Mouse (Mus musculus) CH12.LX (cell line): ENCODE data around the gene Gm21885. TPM values are rescaled to one million over a fixed set of nuclear protein-coding genes. Genes with fewer than 3 reads are reported as not detected.

Source experiments
- DNase-seq: peaks from one replicate; pipeline ENCODE4 v3.0.0-alpha.2; 2013; ENCODE audit errors: extremely low read depth
- H3K27ac ChIP-seq: 2 replicates; pipeline ENCODE4 v1.5.1; 2012; ENCODE audit warnings: low read depth, mild to moderate bottlenecking, control low read depth, moderate library complexity; ENCODE audit not compliant: insufficient read depth
- H3K27me3 ChIP-seq: replicated peaks from 2 replicates; pipeline ENCODE3; 2012; ENCODE audit warnings: inconsistent platforms
- H3K36me3 ChIP-seq, 2 experiments: replicated peaks in 1 of 2; 2 replicates each; pipeline versions ENCODE3 to v1.6.1; 2012; ENCODE audit warnings: inconsistent platforms in 1 of 2, low read length in 1 of 2, mild to moderate bottlenecking in 1 of 2, mixed read lengths in 1 of 2, moderate library complexity in 1 of 2; ENCODE audit not compliant: control insufficient read depth in 1 of 2, insufficient read depth in 1 of 2
- H3K4me1 ChIP-seq, 2 experiments: 2 replicates each; pipeline ENCODE4 v1.6.1; 2012; ENCODE audit warnings: inconsistent platforms in 1 of 2, moderate library complexity in 1 of 2; ENCODE audit not compliant: insufficient read depth in 2 of 2, control insufficient read depth in 1 of 2
- H3K4me2 ChIP-seq: 2 replicates; pipeline ENCODE4 v1.6.1; 2012; ENCODE audit warnings: low read depth, mild to moderate bottlenecking, control low read depth; ENCODE audit not compliant: poor library complexity, insufficient read depth, severe bottlenecking
- H3K4me3 ChIP-seq, 3 experiments: fragments of 150-350 bp in 1 of 3; sonication (generic) in 1 of 3; replicated peaks in 1 of 3; 2 replicates each; pipeline versions ENCODE3 to v1.5.1; 2011 to 2012; ENCODE audit warnings: low read depth in 2 of 3, low read length in 2 of 3, mild to moderate bottlenecking in 2 of 3, moderate library complexity in 2 of 3, control low read depth in 1 of 3, improper control_type of control experiment in 1 of 3, inconsistent platforms in 1 of 3, mixed read lengths in 1 of 3; ENCODE audit not compliant: poor library complexity in 1 of 3
- H3K79me2 ChIP-seq: replicated peaks from 2 replicates; pipeline ENCODE4 v1.6.1; 2012; ENCODE audit warnings: mild to moderate bottlenecking, moderate library complexity; ENCODE audit not compliant: control insufficient read depth, poor library complexity, insufficient read depth, severe bottlenecking; ENCODE audit errors: extremely low read depth
- H3K9ac ChIP-seq: 2 replicates; pipeline ENCODE4 v1.6.1; 2012; ENCODE audit warnings: low read depth, mild to moderate bottlenecking, control low read depth, moderate library complexity; ENCODE audit not compliant: insufficient read depth
- H3K9me3 ChIP-seq: replicated peaks from 2 replicates; pipeline ENCODE3; 2012; ENCODE audit warnings: low read length, inconsistent platforms, mixed read lengths
- BHLHE40 ChIP-seq: IDR thresholded peaks from 2 replicates; pipeline ENCODE4 v1.6.1; 2011; ENCODE audit warnings: mild to moderate bottlenecking, low read depth, low read length, improper control_type of control experiment
- CHD1 ChIP-seq: IDR thresholded peaks from 2 replicates; pipeline ENCODE4 v1.6.1; 2012; ENCODE audit warnings: low read depth, low read length, improper control_type of control experiment, inconsistent platforms
- CHD2 ChIP-seq: IDR thresholded peaks from 2 replicates; pipeline ENCODE4 v1.6.1; 2011; ENCODE audit warnings: low read length, improper control_type of control experiment
- CTCF ChIP-seq, 2 experiments: IDR thresholded peaks in 1 of 2; conservative IDR thresholded peaks in 1 of 2; 2 replicates each; pipeline ENCODE4 v1.5.1; 2011 to 2012; ENCODE audit warnings: low read depth in 2 of 2, low read length in 2 of 2, improper control_type of control experiment in 1 of 2, inconsistent platforms in 1 of 2, mild to moderate bottlenecking in 1 of 2, moderate library complexity in 1 of 2
- ELF1 ChIP-seq: IDR thresholded peaks from 2 replicates; pipeline ENCODE4 v1.6.1; 2014; ENCODE audit warnings: low read depth, mild to moderate bottlenecking, inconsistent platforms, low read length, improper control_type of control experiment
- EP300 ChIP-seq: IDR thresholded peaks from 2 replicates; pipeline ENCODE4 v1.6.1; 2011; ENCODE audit warnings: low read length, improper control_type of control experiment
- ETS1 ChIP-seq: conservative IDR thresholded peaks from 2 replicates; pipeline ENCODE4 v1.6.1; 2012; ENCODE audit warnings: low read depth, mild to moderate bottlenecking, inconsistent platforms, low read length, improper control_type of control experiment, moderate library complexity
- JUND ChIP-seq: conservative IDR thresholded peaks from 2 replicates; pipeline ENCODE4 v1.6.1; 2011; ENCODE audit warnings: low read depth, low read length, improper control_type of control experiment
- KAT2A ChIP-seq: IDR thresholded peaks from 2 replicates; pipeline ENCODE4 v1.6.1; 2012; ENCODE audit warnings: low read length, improper control_type of control experiment, inconsistent platforms; ENCODE audit not compliant: insufficient replicate concordance
- MAFK ChIP-seq: IDR thresholded peaks from 2 replicates; pipeline ENCODE4 v1.6.1; 2011; ENCODE audit warnings: low read length, improper control_type of control experiment; ENCODE audit not compliant: insufficient replicate concordance
- MAX ChIP-seq: IDR thresholded peaks from 2 replicates; pipeline ENCODE4 v1.6.1; 2011; ENCODE audit warnings: low read length, improper control_type of control experiment
- MAZ ChIP-seq: IDR thresholded peaks from 2 replicates; pipeline ENCODE4 v1.6.1; 2012; ENCODE audit warnings: low read depth, mild to moderate bottlenecking, inconsistent platforms, low read length, improper control_type of control experiment, moderate library complexity
- MEF2A ChIP-seq: IDR thresholded peaks from 2 replicates; pipeline ENCODE4 v1.6.1; 2014; ENCODE audit warnings: low read depth, mild to moderate bottlenecking, inconsistent platforms, low read length, improper control_type of control experiment, borderline replicate concordance
- MXI1 ChIP-seq: IDR thresholded peaks from 2 replicates; pipeline ENCODE4 v1.6.1; 2011; ENCODE audit warnings: mild to moderate bottlenecking, low read depth, low read length, improper control_type of control experiment
- MYC ChIP-seq: IDR thresholded peaks from 2 replicates; pipeline ENCODE4 v1.6.1; 2011; ENCODE audit warnings: low read depth, mild to moderate bottlenecking, improper control_type of control experiment, low read length
- NELFE ChIP-seq: IDR thresholded peaks from 2 replicates; pipeline ENCODE4 v1.6.1; 2011; ENCODE audit warnings: low read depth, low read length, improper control_type of control experiment
- NRF1 ChIP-seq: IDR thresholded peaks from 2 replicates; pipeline ENCODE4 v1.6.1; 2014; ENCODE audit warnings: low read depth, mild to moderate bottlenecking, inconsistent platforms, low read length, improper control_type of control experiment, moderate library complexity
- SIN3A ChIP-seq: IDR thresholded peaks from 2 replicates; pipeline ENCODE4 v1.6.1; 2012; ENCODE audit warnings: low read length, improper control_type of control experiment, inconsistent platforms
- SMC3 ChIP-seq: IDR thresholded peaks from 2 replicates; pipeline ENCODE4 v1.6.1; 2011; ENCODE audit warnings: low read depth, low read length, improper control_type of control experiment
- TBP ChIP-seq: conservative IDR thresholded peaks from 2 replicates; pipeline ENCODE4 v1.6.1; 2011; ENCODE audit warnings: low read depth, low read length, improper control_type of control experiment
- TCF12 ChIP-seq: IDR thresholded peaks from 2 replicates; pipeline ENCODE4 v1.6.1; 2014; ENCODE audit warnings: low read depth, mild to moderate bottlenecking, inconsistent platforms, low read length, improper control_type of control experiment
- USF1 ChIP-seq: IDR thresholded peaks from 2 replicates; pipeline ENCODE4 v1.6.1; 2014; ENCODE audit warnings: low read depth, mild to moderate bottlenecking, inconsistent platforms, low read length, improper control_type of control experiment
- USF2 ChIP-seq: conservative IDR thresholded peaks from 2 replicates; pipeline ENCODE4 v1.6.1; 2011; ENCODE audit warnings: low read depth, low read length, improper control_type of control experiment
- ZC3H11A ChIP-seq: IDR thresholded peaks from 2 replicates; pipeline ENCODE4 v1.6.1; 2012; ENCODE audit warnings: low read depth, mild to moderate bottlenecking, inconsistent platforms, low read length, improper control_type of control experiment
- ZKSCAN1 ChIP-seq: IDR thresholded peaks from 2 replicates; pipeline ENCODE4 v1.6.1; 2012; ENCODE audit warnings: low read depth, inconsistent platforms, low read length, improper control_type of control experiment, borderline replicate concordance
- dilution Hi-C: fragments of 300-500 bp; cut with MboI; formaldehyde crosslinking; loops from 2 replicates; pipeline ENCODE4 v1.14.3; 2020; ENCODE audit warnings: low sequenced_read_pairs; ENCODE audit not compliant: extremely low pct_unique_long_range_greater_than_20kb, extremely low pct_ligation_motif_present
- in situ Hi-C: fragments of 300-500 bp; cut with MboI; formaldehyde crosslinking; loops from 3 replicates; pipeline ENCODE4 v1.14.3; 2019; ENCODE audit warnings: low sequenced_read_pairs, low pct_ligation_motif_present, low pct_unique_long_range_greater_than_20kb, mixed read lengths
- polyA plus RNA-seq: library from polyadenylated mRNA; unstranded; fragments of >175 nt; gene quantifications from 2 replicates; pipeline ENCODE4 v1.2.1, GENCODE M21; 2012; ENCODE audit warnings: low read depth; ENCODE audit not compliant: insufficient read length
- total RNA-seq, 2 experiments: library from RNA; depleted of rRNA; stranded (reverse); fragments of 300-350 nt in 1 of 2; fragments of >200 nt in 1 of 2; gene quantifications; 2 replicates each; pipeline ENCODE4 v1.2.3; 2012 to 2014

Gene Gm21885
- total and polyA plus RNA-seq, 3 experiments: 0.21 to 0.30 TPM; not detected in 1

DNA sequence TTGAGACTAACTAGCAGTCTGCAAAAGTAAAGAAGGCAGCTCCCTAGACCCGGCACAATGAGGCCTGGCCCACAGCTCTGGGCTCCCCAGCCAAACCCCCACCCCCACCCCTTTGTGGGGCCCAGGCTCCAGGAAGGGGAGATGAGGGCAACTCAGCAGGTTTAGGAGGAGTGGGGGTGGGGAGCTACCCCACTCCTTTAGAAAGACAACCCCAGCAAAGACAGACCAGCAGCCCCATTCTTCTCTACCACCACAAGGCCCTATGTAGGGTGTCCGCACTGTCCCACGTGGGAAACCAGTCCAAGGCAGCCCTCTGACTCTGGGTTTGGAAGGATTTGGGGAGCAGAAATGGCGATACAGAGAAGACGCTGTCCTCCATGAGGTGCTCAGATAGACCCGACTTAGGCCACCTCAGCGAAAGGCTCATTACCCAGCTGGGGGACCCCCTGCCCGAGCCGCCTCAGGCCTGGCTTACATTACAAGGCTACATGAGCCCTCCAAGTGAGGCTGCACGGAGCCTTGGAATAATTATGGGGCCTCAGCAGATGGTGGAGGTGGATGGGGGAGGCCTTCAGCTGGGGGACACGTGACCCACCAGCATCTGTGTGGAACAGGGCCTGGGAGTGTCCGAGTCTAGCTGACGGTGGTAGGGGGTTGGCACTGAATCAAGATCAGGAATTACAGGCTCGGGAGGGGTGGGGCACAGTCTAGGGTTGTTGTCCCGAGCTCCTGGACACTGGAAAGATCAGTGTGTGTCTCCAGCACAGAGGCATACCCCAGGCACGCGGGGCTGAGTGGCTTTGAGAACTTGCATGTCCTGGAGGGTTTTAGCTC lies 35.5 kb upstream of the Gm21885 start, which contains the start of gene Wfikkn2:
Wfikkn2 (minus strand) TSS at position 51 of the 834 bp plus-strand sequence.
- no peak within 1 kb of the TSS for H3K4me2 ChIP-seq
- dilution Hi-C loops (no loop called here), in situ Hi-C loops (no loop called here)
- no peaks in the 10 kb centered on the region; a peak in 1 of 4 replicates for H3K4me1 ChIP-seq
- DNase-seq: no peak
- H3K79me2 ChIP-seq: no peaks in the 10 kb centered on the region
- H3K9me3 ChIP-seq: no peaks in the 10 kb centered on the region
- no peak within 1 kb of the TSS for H3K4me3 ChIP-seq
- TF ChIP-seq MYC (no peak), MAZ (no peak), CHD2 (no peak), JUND (no peak), CTCF (conservative IDR thresholded peaks at IDR 0.05 in 1 of 2, IDR thresholded peaks at IDR 0.05 in 1 of 2; ENCODE audit: low read depth in 2 of 2, low read length in 2 of 2) (no peak), CHD1 (no peak), EP300 (no peak), BHLHE40 (no peak), MAX (no peak), ZC3H11A (no peak), TBP (no peak)
- no peak within 1 kb of the TSS for H3K27ac ChIP-seq
- H3K9ac ChIP-seq: no peak within 1 kb of the TSS
- H3K36me3 ChIP-seq: no peaks in the 10 kb centered on the region
- peaks cover 3% of the 10 kb centered on the region for H3K27me3 ChIP-seq

GRCm38 (mm10) chr11:94246789-94247061 lies 34.9 kb upstream of the Gm21885 start:
- in situ Hi-C loops: no loop called here
- Histone ChIP-seq H3K27me3 (peaks cover 3% of the 10 kb centered on the region), H3K4me1 (no peaks in the 10 kb centered on the region; a peak in 1 of 4 replicates), H3K4me3 (no peak overlapping the region), H3K79me2 (no peaks in the 10 kb centered on the region), H3K36me3 (no peaks in the 10 kb centered on the region), H3K4me2 (no peak overlapping the region), H3K9me3 (no peaks in the 10 kb centered on the region), H3K9ac (no peak overlapping the region), H3K27ac (no peak overlapping the region)
- dilution Hi-C loops: no loop called here
- no peak for TF ChIP-seq MXI1
- TF ChIP-seq CHD2: no peak
- TF ChIP-seq TCF12: no peak
- TF ChIP-seq MYC: no peak
- TF ChIP-seq SIN3A: no peak
- no peak for TF ChIP-seq MAZ
- no peak for TF ChIP-seq KAT2A
- no peak for TF ChIP-seq NRF1
- no peak for TF ChIP-seq EP300
- TF ChIP-seq ZC3H11A: no peak
- no peak for TF ChIP-seq NELFE
- TF ChIP-seq MEF2A: no peak
- no peak for TF ChIP-seq USF2
- TF ChIP-seq MAFK: no peak
- TF ChIP-seq SMC3: no peak
- TF ChIP-seq ZKSCAN1: no peak
- TF ChIP-seq USF1: no peak
- TF ChIP-seq ELF1: no peak
- TF ChIP-seq ETS1: no peak
- TF ChIP-seq BHLHE40: no peak
- DNase-seq: no peak
